Mouse (Mus musculus) megakaryocyte, embryonic 14.5 days (primary cell): ENCODE data around the gene Rptor.
"Not testable (repeated sequence)": the region's sequence is repeated elsewhere in the genome, so short reads cannot be mapped to it uniquely, and the experiment has no call there.

Experiments
- FLI1 ChIP-seq: IDR thresholded peaks from 2 replicates; pipeline ENCODE4 v1.6.1; 2012; ENCODE audit warnings: low read length, inconsistent platforms, mixed read lengths
- GATA1 ChIP-seq: IDR thresholded peaks from 3 replicates; pipeline ENCODE4 v1.6.1; 2012; ENCODE audit warnings: mixed read lengths, low read length, inconsistent platforms, borderline replicate concordance

DNA sequence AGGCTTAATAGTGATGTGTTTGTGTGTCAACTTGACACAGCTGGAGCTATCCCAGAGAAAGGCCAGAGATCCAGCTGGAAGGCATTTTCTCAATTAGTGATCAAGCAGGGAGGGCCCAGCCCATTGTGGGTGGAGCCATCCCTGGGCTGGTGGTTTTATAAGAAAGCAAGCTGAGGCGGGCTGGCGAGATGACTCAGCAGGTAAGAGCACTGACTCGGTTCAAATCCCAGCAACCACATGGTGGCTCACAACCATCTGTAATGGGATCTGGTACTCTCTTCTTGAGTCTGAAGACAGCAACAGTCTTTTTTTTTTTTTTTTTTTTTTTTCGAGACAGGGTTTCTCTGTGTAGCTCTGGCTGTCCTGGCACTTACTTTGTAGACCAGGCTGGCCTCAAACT is 58.8 kb downstream of the Rptor start:
- TF ChIP-seq GATA1, FLI1: not testable (repeated sequence)
